Mouse (Mus musculus) liver, embryonic 13.5 days (tissue): Measurements from ENCODE around the gene Trim50. TPM values are rescaled to one million over a fixed set of nuclear protein-coding genes. Genes with fewer than 3 reads are reported as not detected.

ENCODE experiments used
- ATAC-seq: fragments of 200-750 bp; cut with Nextera tagmentation; 2 replicates; pipeline ENCODE4 v1.8.0; 2017; ENCODE audit warnings: low read depth, mild to moderate bottlenecking, moderate number of reproducible peaks, moderate library complexity
- DNase-seq: peaks from one replicate; pipeline ENCODE4 v3.0.0; 2022
- H3K27ac ChIP-seq: fragments of 300-500 bp; sonication (generic); 2 replicates; pipeline ENCODE4 v1.5.1; 2015; ENCODE audit warnings: moderate library complexity, mild to moderate bottlenecking, inconsistent platforms
- H3K27me3 ChIP-seq: fragments of 300-500 bp; sonication (generic); 2 replicates; pipeline ENCODE4 v1.6.1; 2015; ENCODE audit warnings: mild to moderate bottlenecking, inconsistent platforms
- H3K36me3 ChIP-seq: fragments of 300-500 bp; sonication (generic); 2 replicates; pipeline ENCODE4 v1.6.1; 2015; ENCODE audit warnings: mild to moderate bottlenecking, inconsistent platforms
- H3K4me1 ChIP-seq: fragments of 300-500 bp; sonication (generic); replicated peaks from 2 replicates; pipeline ENCODE4 v1.6.1; 2015; ENCODE audit warnings: inconsistent platforms
- H3K4me2 ChIP-seq: fragments of 300-500 bp; sonication (generic); 2 replicates; pipeline ENCODE4 v1.6.1; 2015; ENCODE audit warnings: inconsistent platforms, mild to moderate bottlenecking, moderate library complexity
- H3K4me3 ChIP-seq: fragments of 300-500 bp; sonication (generic); replicated peaks from 2 replicates; pipeline ENCODE4 v1.5.1; 2015; ENCODE audit warnings: mild to moderate bottlenecking, inconsistent platforms
- H3K9ac ChIP-seq: fragments of 300-500 bp; sonication (generic); 2 replicates; pipeline ENCODE4 v1.6.1; 2015; ENCODE audit warnings: mild to moderate bottlenecking, inconsistent platforms
- H3K9me3 ChIP-seq: fragments of 300-500 bp; sonication (generic); replicated peaks from 2 replicates; pipeline ENCODE4 v1.6.1; 2016; ENCODE audit warnings: inconsistent platforms
- WGBS: fragments of 180-500 bp; shearing (Covaris S2); methylation state at CpG from one replicate; pipeline ENCODE4 v1.1.7; 2015; ENCODE audit not compliant: insufficient replicate concordance; 5-methylcytosine and 5-hydroxymethylcytosine counted together
- polyA plus RNA-seq: library from polyadenylated mRNA; unstranded; fragments of >200 nt; fragmentation: Nextera tagmentation; extraction: Ambion mirVana; gene quantifications from 2 replicates; pipeline ENCODE4 v1.2.1, GENCODE M21; 2015

Trim50 gene
- polyA plus RNA-seq, 1 experiment from 2014 or later, result not detected

GRCm38 (mm10) chr5:135369787-135370654 is 16.9 kb downstream of the Trim50 start, which contains the start of gene Nsun5:
TSS of gene Nsun5 (plus strand) at chr5:135369953.
- H3K27ac ChIP-seq, result peak within 1 kb of the TSS; percentile 72
- ATAC-seq, result peak; percentile 76
- peaks cover 21% of the 10 kb centered on the region for H3K4me1 ChIP-seq
- no peaks in the 10 kb centered on the region for H3K27me3 ChIP-seq
- H3K36me3 ChIP-seq, result peaks cover 37% of the 10 kb centered on the region
- under 1% methylated on average over 64 of the region's 64 CpGs for WGBS
- peak within 1 kb of the TSS; percentile 81 for H3K4me3 ChIP-seq
- H3K4me2 ChIP-seq, result peak within 1 kb of the TSS; percentile 89
- H3K9ac ChIP-seq, result peak within 1 kb of the TSS; percentile 81
- peak; percentile 89 for DNase-seq
- no peaks in the 10 kb centered on the region for H3K9me3 ChIP-seq

- H3K4me2 ChIP-seq, result peak overlapping the region; percentile 89
Measured at GRCm38 (mm10) chr5:135371195-135371594, 18.1 kb downstream of the Trim50 start.

GRCm38 (mm10) chr5:135373601-135374000 is 20.5 kb downstream of the Trim50 start:
- Histone ChIP-seq H3K27me3 (no peaks in the 10 kb centered on the region), H3K4me2 (no peak overlapping the region), H3K27ac (no peak overlapping the region), H3K36me3 (peaks cover 72% of the 10 kb centered on the region), H3K9ac (no peak overlapping the region), H3K4me1 (peaks cover 21% of the 10 kb centered on the region), H3K4me3 (no peak overlapping the region), H3K9me3 (no peaks in the 10 kb centered on the region)
- no peak for ATAC-seq
- DNase-seq, result no peak
- WGBS, result 85% methylated on average over 5 of the region's 5 CpGs

More at GRCm38 (mm10) chr5:135371195-135371594, 18.1 kb downstream of the Trim50 start:
- H3K4me3 ChIP-seq, result peak overlapping the region; percentile 81
- H3K36me3 ChIP-seq, result peaks cover 48% of the 10 kb centered on the region
- no peak overlapping the region for H3K27ac ChIP-seq
- DNase-seq (no peak), ATAC-seq (no peak)
- H3K4me1 ChIP-seq, result peaks cover 21% of the 10 kb centered on the region
- WGBS, result 83% methylated on average over 13 of the region's 13 CpGs
- H3K9me3 ChIP-seq, result no peaks in the 10 kb centered on the region
- no peaks in the 10 kb centered on the region for H3K27me3 ChIP-seq
- H3K9ac ChIP-seq, result no peak overlapping the region; the same call in 1 of the 2 replicates

- ATAC-seq (no peak), DNase-seq (no peak)
- peaks cover 88% of the 10 kb centered on the region for H3K36me3 ChIP-seq
Measured at GRCm38 (mm10) chr5:135375167-135375566, 22.1 kb downstream of the Trim50 start.

GRCm38 (mm10) chr5:135376341-135376740 is 23.2 kb downstream of the Trim50 start:
- Histone ChIP-seq H3K4me3 (no peak overlapping the region), H3K27ac (no peak overlapping the region)
- 61% methylated on average over 2 of the region's 2 CpGs for WGBS

More at GRCm38 (mm10) chr5:135375167-135375566, 22.1 kb downstream of the Trim50 start:
- Histone ChIP-seq H3K4me1 (peaks cover 12% of the 10 kb centered on the region), H3K27ac (no peak overlapping the region), H3K9me3 (no peaks in the 10 kb centered on the region), H3K4me2 (no peak overlapping the region), H3K27me3 (no peaks in the 10 kb centered on the region), H3K9ac (no peak overlapping the region), H3K4me3 (no peak overlapping the region)
- WGBS, result 83% methylated on average over 8 of the region's 8 CpGs

GRCm38 (mm10) chr5:135380681-135381080 is 27.6 kb downstream of the Trim50 start:
- H3K9ac ChIP-seq, result no peak overlapping the region
- DNase-seq (no peak), ATAC-seq (no peak)
- H3K27me3 ChIP-seq, result no peaks in the 10 kb centered on the region
- peaks cover 99% of the 10 kb centered on the region for H3K36me3 ChIP-seq
- H3K9me3 ChIP-seq, result no peaks in the 10 kb centered on the region
- no peaks in the 10 kb centered on the region for H3K4me1 ChIP-seq
- no peak overlapping the region for H3K27ac ChIP-seq
- H3K4me3 ChIP-seq, result no peak overlapping the region
- WGBS, result 91% methylated on average over 4 of the region's 4 CpGs
- no peak overlapping the region for H3K4me2 ChIP-seq

More at GRCm38 (mm10) chr5:135376341-135376740, 23.2 kb downstream of the Trim50 start:
- H3K9me3 ChIP-seq, result no peaks in the 10 kb centered on the region
- no peak overlapping the region for H3K4me2 ChIP-seq
- no peaks in the 10 kb centered on the region for H3K27me3 ChIP-seq
- H3K36me3 ChIP-seq, result peaks cover 97% of the 10 kb centered on the region
- peaks cover under 1% of the 10 kb centered on the region; the same call in 1 of the 2 replicates for H3K4me1 ChIP-seq
- H3K9ac ChIP-seq, result no peak overlapping the region
- DNase-seq (no peak), ATAC-seq (no peak)

- no peak for DNase-seq
- Histone ChIP-seq H3K36me3 (peaks cover 95% of the 10 kb centered on the region), H3K4me2 (no peak overlapping the region), H3K27ac (no peak overlapping the region), H3K4me3 (no peak overlapping the region), H3K9me3 (no peaks in the 10 kb centered on the region), H3K4me1 (no peaks in the 10 kb centered on the region), H3K9ac (no peak overlapping the region), H3K27me3 (no peaks in the 10 kb centered on the region)
- 90% methylated on average over 10 of the region's 10 CpGs for WGBS
- ATAC-seq, result no peak
Measured at GRCm38 (mm10) chr5:135381356-135381925, 28.3 kb downstream of the Trim50 start.

- 79% methylated on average over 7 of the region's 7 CpGs for WGBS
- no peak overlapping the region for H3K9ac ChIP-seq
- H3K4me2 ChIP-seq, result no peak overlapping the region
- H3K9me3 ChIP-seq, result no peaks in the 10 kb centered on the region
- no peaks in the 10 kb centered on the region for H3K4me1 ChIP-seq
- DNase-seq, result no peak
- no peak for ATAC-seq
- no peak overlapping the region for H3K27ac ChIP-seq
- no peak overlapping the region for H3K4me3 ChIP-seq
- no peaks in the 10 kb centered on the region for H3K27me3 ChIP-seq
- H3K36me3 ChIP-seq, result peaks cover 95% of the 10 kb centered on the region
Measured at GRCm38 (mm10) chr5:135382746-135383145, 29.7 kb downstream of the Trim50 start.

- no peak overlapping the region for H3K9ac ChIP-seq
- H3K4me1 ChIP-seq, result no peaks in the 10 kb centered on the region
- no peak overlapping the region for H3K4me2 ChIP-seq
- H3K36me3 ChIP-seq, result peaks cover 95% of the 10 kb centered on the region
- H3K27ac ChIP-seq, result no peak overlapping the region
- no peaks in the 10 kb centered on the region for H3K27me3 ChIP-seq
- WGBS, result 80% methylated on average over 10 of the region's 10 CpGs
- ATAC-seq (no peak), DNase-seq (no peak)
- no peak overlapping the region for H3K4me3 ChIP-seq
- no peaks in the 10 kb centered on the region for H3K9me3 ChIP-seq
Measured at GRCm38 (mm10) chr5:135383771-135384170, 30.7 kb downstream of the Trim50 start.

- Histone ChIP-seq H3K4me1 (peaks cover 33% of the 10 kb centered on the region), H3K36me3 (peaks cover 31% of the 10 kb centered on the region), H3K4me2 (peak within 1 kb of the TSS; percentile 88), H3K4me3 (peak within 1 kb of the TSS; percentile 92), H3K9ac (peak within 1 kb of the TSS; percentile 97), H3K9me3 (no peaks in the 10 kb centered on the region), H3K27me3 (no peaks in the 10 kb centered on the region), H3K27ac (peak within 1 kb of the TSS; percentile 90)
- peak; percentile 88 for ATAC-seq
- WGBS, result under 1% methylated on average over 101 of the region's 110 CpGs
- DNase-seq, result peak; percentile 70
Measured at GRCm38 (mm10) chr5:135394004-135394823, 41.1 kb downstream of the Trim50 start, which contains the start of gene Pom121. TSS of gene Pom121 (minus strand) at chr5:135394546.

- Histone ChIP-seq H3K9me3 (no peaks in the 10 kb centered on the region), H3K27ac (no peak overlapping the region), H3K4me3 (no peak overlapping the region), H3K9ac (no peak overlapping the region), H3K27me3 (no peaks in the 10 kb centered on the region), H3K4me1 (peaks cover 33% of the 10 kb centered on the region), H3K4me2 (no peak overlapping the region), H3K36me3 (peaks cover 15% of the 10 kb centered on the region)
- no peak for ATAC-seq
- 33% methylated on average over 5 of the region's 5 CpGs for WGBS
- peak; percentile 39 for DNase-seq
Measured at GRCm38 (mm10) chr5:135395826-135396225, 42.7 kb downstream of the Trim50 start.
